Mouse (Mus musculus) Patski (cell line): ENCODE results near the gene Rab8a. TPM values are rescaled to one million over a fixed set of nuclear protein-coding genes. Genes with fewer than 3 reads are reported as not detected.

Source experiments
- ATAC-seq: fragments of 100-300 bp; one replicate; pipeline ENCODE4 v1.8.0; 2021
- CTCF ChIA-PET: fragments of 350-600 bp; sonication (Branson Sonifier 250); formaldehyde crosslinking; loops from one replicate; lab custom pipeline; 2022; ENCODE audit warnings: inconsistent platforms; lab: Charles Lee
- POLR2A ChIA-PET: fragments of 350-600 bp; sonication (Branson Sonifier 250); formaldehyde crosslinking; loops from one replicate; lab custom pipeline; 2022; ENCODE audit warnings: antibody characterized with exemption, inconsistent platforms; lab: Charles Lee
- DNase-seq: peaks from one replicate; pipeline ENCODE4 v3.0.0-alpha.2; 2011; ENCODE audit warnings: low read depth, low spot score
- H3K27me3 ChIP-seq: fragments of 371-371 bp; one replicate; pipeline ENCODE4 v1.5.1; 2021
- CTCF ChIP-seq: fragments of 100-300 bp; IDR thresholded peaks from one replicate; pipeline ENCODE4 v1.5.1; 2021
- in situ Hi-C: fragments of 300-500 bp; cut with MboI; formaldehyde crosslinking; loops from 3 replicates; pipeline ENCODE4 v1.11.1; 2018; ENCODE audit warnings: low pct_unique_long_range_greater_than_20kb, mixed read lengths
- polyA plus RNA-seq: library from polyadenylated mRNA; unstranded; gene quantifications from one replicate; pipeline ENCODE4 v1.2.3, GENCODE M21; 2021

Gene Rab8a
- polyA plus RNA-seq, 1 experiment from 2014 or later: 111 TPM

GRCm38 (mm10) chr8:72197997-72198396, 37.0 kb downstream of the Rab8a start:
- ATAC-seq: no peak

GRCm38 (mm10) chr8:72208582-72208981, 47.6 kb downstream of the Rab8a start:
- no peak for TF ChIP-seq CTCF
- ChIA-PET POLR2A (no interaction called here), CTCF (interaction anchor here (1.4 kb wide), 1 partner anchor 8 kb away, joined by 4 read pairs; no protein-coding TSS in a partner anchor)
- DNase-seq (no peak), ATAC-seq (no peak)
- H3K27me3 ChIP-seq: peaks cover 13% of the 10 kb centered on the region
- in situ Hi-C loops: no loop called here

More at GRCm38 (mm10) chr8:72197997-72198396, 37.0 kb downstream of the Rab8a start:
- no peak for DNase-seq
- ChIA-PET POLR2A (interaction anchor here (0.7 kb wide), 1 partner anchor 485 kb away, joined by 3 read pairs; no protein-coding TSS in a partner anchor), CTCF (interaction anchor here (2.3 kb wide), 1 partner anchor 20 kb away, joined by 4 read pairs; no protein-coding TSS in a partner anchor)
- in situ Hi-C loops: loop anchor here (25.0 kb wide), 1 partner anchor 436 kb away; no protein-coding TSS in a partner anchor
- peaks cover 9% of the 10 kb centered on the region for H3K27me3 ChIP-seq
- TF ChIP-seq CTCF: no peak

GRCm38 (mm10) chr8:72210222-72210621, 49.2 kb downstream of the Rab8a start:
- POLR2A ChIA-PET: no interaction called here
- no peak for TF ChIP-seq CTCF
- no peak for DNase-seq
- CTCF ChIA-PET: interaction anchor here (1.4 kb wide), 1 partner anchor 30 kb away, joined by 5 read pairs; the partner anchor contains the start of gene Ap1m1
- in situ Hi-C loops: loop anchor here (10.0 kb wide), 1 partner anchor 1835 kb away; the partner anchor contains the start of gene Comp
- no peak for ATAC-seq
- H3K27me3 ChIP-seq: peaks cover 23% of the 10 kb centered on the region

- in situ Hi-C loops: loop anchor here (10.0 kb wide), 1 partner anchor 1836 kb away; the partner anchor contains the start of gene Comp
- H3K27me3 ChIP-seq: peaks cover 25% of the 10 kb centered on the region
- ChIA-PET POLR2A (interaction anchor here (0.7 kb wide), 1 partner anchor 74 kb away, joined by 3 read pairs; no protein-coding TSS in a partner anchor), CTCF (interaction anchor here (1.4 kb wide), 1 partner anchor 29 kb away, joined by 5 read pairs; the partner anchor contains the start of gene Ap1m1)
- ATAC-seq (no peak), DNase-seq (no peak)
- TF ChIP-seq CTCF: no peak
Observed at GRCm38 (mm10) chr8:72210710-72211109, 49.7 kb downstream of the Rab8a start.

GRCm38 (mm10) chr8:72211846-72212245, 50.8 kb downstream of the Rab8a start:
- TF ChIP-seq CTCF: no peak
- peaks cover 26% of the 10 kb centered on the region for H3K27me3 ChIP-seq
- POLR2A ChIA-PET: no interaction called here
- in situ Hi-C loops: loop anchor here (10.0 kb wide), 1 partner anchor 1837 kb away; the partner anchor contains the start of gene Comp
- no peak for DNase-seq
- ATAC-seq: no peak
- CTCF ChIA-PET: no interaction called here

GRCm38 (mm10) chr8:72212751-72213150, 51.8 kb downstream of the Rab8a start, which contains the start of gene Cib3:
Gene Cib3, minus strand, starts transcription at chr8:72212837.
- in situ Hi-C loops: loop anchor here (10.0 kb wide), 1 partner anchor 1838 kb away; the partner anchor contains the start of gene Comp
- peaks cover 26% of the 10 kb centered on the region for H3K27me3 ChIP-seq
- ATAC-seq (no peak), DNase-seq (no peak)
- CTCF ChIA-PET: no interaction called here
- POLR2A ChIA-PET: no interaction called here
- no peak for TF ChIP-seq CTCF

GRCm38 (mm10) chr8:72213536-72213935, 52.5 kb downstream of the Rab8a start, which contains the start of gene Gm11034:
Gene Gm11034, minus strand, starts transcription at chr8:72213636.
- DNase-seq (no peak), ATAC-seq (no peak)
- CTCF ChIA-PET: no interaction called here
- POLR2A ChIA-PET: no interaction called here
- TF ChIP-seq CTCF: no peak
- peaks cover 26% of the 10 kb centered on the region for H3K27me3 ChIP-seq
- in situ Hi-C loops: loop anchor here (10.0 kb wide), 1 partner anchor 1839 kb away; the partner anchor contains the start of gene Comp

GRCm38 (mm10) chr8:72215060-72215459, 54.1 kb downstream of the Rab8a start:
- in situ Hi-C loops: loop anchor here (10.0 kb wide), 1 partner anchor 1840 kb away; the partner anchor contains the start of gene Comp
- ChIA-PET POLR2A (no interaction called here), CTCF (interaction anchor here (1.3 kb wide), 1 partner anchor 10 kb away, joined by 5 read pairs; no protein-coding TSS in a partner anchor)
- no peak for ATAC-seq
- DNase-seq: no peak
- peak; percentile 59 for TF ChIP-seq CTCF
- H3K27me3 ChIP-seq: peaks cover 26% of the 10 kb centered on the region

- in situ Hi-C loops: loop anchor here (10.0 kb wide), 1 partner anchor 1841 kb away; the partner anchor contains the start of gene Comp
- no peak for DNase-seq
- no peak for ATAC-seq
- POLR2A ChIA-PET: no interaction called here
- TF ChIP-seq CTCF: no peak
- CTCF ChIA-PET: interaction anchor here (1.4 kb wide), 1 partner anchor 8 kb away, joined by 4 read pairs; no protein-coding TSS in a partner anchor
- H3K27me3 ChIP-seq: peaks cover 26% of the 10 kb centered on the region
Observed at GRCm38 (mm10) chr8:72215871-72216270, 54.9 kb downstream of the Rab8a start.

- in situ Hi-C loops: loop anchor here (10.0 kb wide), 1 partner anchor 1844 kb away; the partner anchor contains the start of gene Comp
- peaks cover 13% of the 10 kb centered on the region for H3K27me3 ChIP-seq
- ChIA-PET CTCF (interaction anchor here (1.6 kb wide), 1 partner anchor 21 kb away, joined by 9 read pairs; the partner anchor contains the start of gene Ap1m1), POLR2A (no interaction called here)
- ATAC-seq: no peak
- no peak for TF ChIP-seq CTCF
- DNase-seq: no peak
Observed at GRCm38 (mm10) chr8:72218781-72219540, 58.0 kb downstream of the Rab8a start.
